Mouse (Mus musculus) neural tube, embryonic 11.5 days (tissue): ENCODE data around the gene Aff3. TPM values are rescaled to one million over a fixed set of nuclear protein-coding genes. Genes with fewer than 3 reads are reported as not detected.

Source experiments
- ATAC-seq: fragments of 200-750 bp; cut with Nextera tagmentation; 2 replicates; pipeline ENCODE4 v1.8.0; 2017; ENCODE audit warnings: moderate number of reproducible peaks, mild to moderate bottlenecking, moderate TSS enrichment, moderate library complexity; ENCODE audit not compliant: insufficient read depth, low FRiP score, low TSS enrichment
- DNase-seq: peaks from one replicate; pipeline ENCODE4 v3.0.0-alpha.2; 2015; ENCODE audit warnings: low spot score
- H3K27ac ChIP-seq: fragments of 300-500 bp; sonication (generic); 2 replicates; pipeline ENCODE4 v1.5.1; 2014; ENCODE audit warnings: low read depth, mild to moderate bottlenecking, low read length
- H3K27me3 ChIP-seq: fragments of 300-500 bp; sonication (generic); 2 replicates; pipeline ENCODE4 v1.6.1; 2014; ENCODE audit warnings: mild to moderate bottlenecking, low read length, mixed read lengths; ENCODE audit not compliant: control insufficient read depth, insufficient read depth
- H3K36me3 ChIP-seq: fragments of 300-500 bp; sonication (generic); 2 replicates; pipeline ENCODE4 v1.6.1; 2014; ENCODE audit warnings: mild to moderate bottlenecking, low read length, moderate library complexity, mixed read lengths; ENCODE audit not compliant: control insufficient read depth, insufficient read depth
- H3K4me1 ChIP-seq: fragments of 300-500 bp; sonication (generic); 2 replicates; pipeline ENCODE4 v1.6.1; 2014; ENCODE audit warnings: low read length, mixed read lengths; ENCODE audit not compliant: control insufficient read depth, insufficient read depth
- H3K4me2 ChIP-seq: fragments of 300-500 bp; sonication (generic); 2 replicates; pipeline ENCODE4 v1.6.1; 2014; ENCODE audit warnings: low read depth, mild to moderate bottlenecking, moderate library complexity
- H3K4me3 ChIP-seq: fragments of 300-500 bp; sonication (generic); 2 replicates; pipeline ENCODE4 v1.5.1; 2014; ENCODE audit warnings: low read depth, low read length
- H3K9ac ChIP-seq: fragments of 300-500 bp; sonication (generic); 2 replicates; pipeline ENCODE4 v1.6.1; 2014; ENCODE audit warnings: mild to moderate bottlenecking, low read length
- H3K9me3 ChIP-seq: fragments of 300-500 bp; sonication (generic); 2 replicates; pipeline ENCODE4 v1.6.1; 2016; ENCODE audit warnings: low read length; ENCODE audit not compliant: control insufficient read depth
- WGBS: fragments of 180-500 bp; shearing (Covaris S2); extraction: QIAGEN DNeasy Blood & Tissue Kit; methylation state at CpG from one replicate; pipeline ENCODE4 v1.1.7; 2014; 5-methylcytosine and 5-hydroxymethylcytosine counted together
- polyA plus RNA-seq: library from polyadenylated mRNA; unstranded; fragments of >200 nt; fragmentation: Nextera tagmentation; extraction: Ambion mirVana; gene quantifications from 2 replicates; pipeline ENCODE4 v1.2.1, GENCODE M21; 2014

Gene Aff3
- polyA plus RNA-seq, 1 experiment from 2014 or later, result 33.3 TPM

GRCm38 (mm10) chr1:38222160-38222559, 442.6 kb downstream of the Aff3 start:
- DNase-seq (peak; percentile 36), ATAC-seq (no peak)
- Histone ChIP-seq H3K27ac (0 out of 2 replicates have a peak overlapping the region, but pooled peaks have one; percentile 14), H3K9me3 (peaks cover 9% of the 10 kb centered on the region), H3K4me3 (no peak overlapping the region), H3K36me3 (peaks cover 2% of the 10 kb centered on the region; the same call in 1 of the 2 replicates), H3K4me2 (no peak overlapping the region), H3K27me3 (no peaks in the 10 kb centered on the region), H3K4me1 (no peaks in the 10 kb centered on the region), H3K9ac (no peak overlapping the region)
- 80% methylated on average over 1 of the region's 1 CpGs for WGBS

DNA sequence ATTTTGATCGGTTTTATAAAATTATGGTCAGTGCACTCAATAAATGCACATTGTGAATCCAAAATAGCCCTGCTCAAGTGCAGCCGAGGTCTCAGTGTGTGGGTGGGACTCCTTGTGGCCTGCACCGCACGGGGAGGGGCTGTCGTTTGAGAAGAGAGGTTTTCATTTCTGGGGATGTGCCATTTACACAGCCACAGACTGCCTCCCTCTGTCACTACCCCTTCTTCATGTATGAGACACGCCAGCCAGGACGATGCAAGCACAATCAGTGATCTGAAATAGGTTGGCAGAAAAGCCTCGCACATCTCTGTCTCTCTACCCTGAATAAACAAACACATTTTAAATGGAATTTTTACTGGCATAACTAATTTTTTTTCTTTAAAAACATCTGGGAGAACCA, 443.3 kb downstream of the Aff3 start:
- Histone ChIP-seq H3K9ac (no peak overlapping the region), H3K27ac (no peak overlapping the region), H3K27me3 (no peaks in the 10 kb centered on the region), H3K4me3 (no peak overlapping the region), H3K36me3 (peaks cover 2% of the 10 kb centered on the region; the same call in 1 of the 2 replicates), H3K9me3 (peaks cover 9% of the 10 kb centered on the region), H3K4me2 (no peak overlapping the region), H3K4me1 (no peaks in the 10 kb centered on the region)
- no peak for ATAC-seq
- WGBS, result 85% methylated on average over 8 of the region's 8 CpGs
- no peak for DNase-seq

DNA sequence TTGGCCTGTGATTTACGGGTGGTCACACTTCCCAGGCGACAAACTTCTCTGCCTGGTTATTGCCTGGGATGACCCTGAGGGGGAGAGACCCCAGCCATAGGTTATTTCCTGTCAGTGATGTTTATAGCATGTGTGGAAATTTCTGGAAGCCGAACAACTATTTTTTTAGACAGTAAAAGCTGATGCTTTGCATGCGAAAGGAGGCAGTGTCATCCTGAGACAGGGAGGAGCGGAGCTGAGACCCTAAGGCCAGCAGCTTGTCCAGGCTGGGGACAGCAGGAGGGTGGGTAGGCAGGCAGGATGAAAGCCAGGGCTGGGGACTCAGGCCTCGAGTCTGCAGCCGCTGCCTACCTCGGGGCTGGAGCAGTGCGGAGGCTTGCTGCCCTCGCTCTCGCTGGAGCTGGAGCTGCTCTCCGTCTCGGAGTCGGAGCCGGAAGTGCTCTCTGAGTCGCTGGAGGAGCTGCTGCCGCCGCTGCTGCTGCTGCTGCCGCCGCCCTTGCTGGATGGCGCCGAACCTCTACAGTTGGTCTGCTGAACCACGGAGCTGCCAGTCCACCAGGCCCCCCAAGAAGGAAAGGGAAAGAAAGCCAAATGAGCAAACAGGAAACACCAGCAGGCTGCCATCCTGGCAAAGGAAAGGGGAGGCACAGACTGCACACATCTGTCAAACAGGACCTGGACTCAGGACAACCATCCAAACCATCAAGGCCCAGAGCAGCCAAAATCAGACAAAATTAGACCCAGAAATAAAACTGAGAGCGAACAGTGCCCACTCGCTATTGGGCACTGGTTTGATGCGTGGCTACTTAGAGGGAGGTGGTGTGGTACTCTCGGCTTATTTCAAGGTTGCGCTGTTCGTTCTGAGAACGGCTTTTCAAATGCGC, 446.6 kb downstream of the Aff3 start:
- no peak overlapping the region; the same call in 1 of the 2 replicates for H3K9ac ChIP-seq
- peak overlapping the region; percentile 23; the same call in 1 of the 2 replicates for H3K27ac ChIP-seq
- no peaks in the 10 kb centered on the region for H3K4me1 ChIP-seq
- no peak overlapping the region for H3K4me2 ChIP-seq
- H3K9me3 ChIP-seq, result no peaks in the 10 kb centered on the region
- ATAC-seq (no peak), DNase-seq (no peak)
- no peaks in the 10 kb centered on the region for H3K27me3 ChIP-seq
- no peak overlapping the region for H3K4me3 ChIP-seq
- 56% methylated on average over 31 of the region's 31 CpGs for WGBS
- no peaks in the 10 kb centered on the region for H3K36me3 ChIP-seq

DNA sequence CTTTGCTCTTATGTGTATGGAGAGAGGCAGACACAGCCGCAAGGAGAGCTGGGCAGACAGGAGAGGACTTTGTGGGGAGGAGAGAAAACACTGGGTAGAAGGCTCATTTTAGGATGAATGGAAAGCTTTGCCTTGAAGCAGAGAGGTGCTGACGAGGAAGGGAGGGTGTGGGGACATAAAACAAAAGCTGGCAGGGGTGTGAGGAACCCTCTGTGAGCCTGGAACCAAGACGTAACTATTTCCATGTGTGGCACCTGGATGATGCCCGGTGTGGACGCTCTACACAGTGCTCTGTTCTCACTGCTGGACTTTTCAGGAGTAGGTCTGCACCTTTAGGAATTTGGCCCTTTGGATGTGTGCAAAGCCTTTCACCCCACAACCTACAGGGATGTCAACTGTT, 447.7 kb downstream of the Aff3 start:
- Histone ChIP-seq H3K27me3 (no peaks in the 10 kb centered on the region), H3K36me3 (no peaks in the 10 kb centered on the region), H3K9me3 (no peaks in the 10 kb centered on the region), H3K4me3 (no peak overlapping the region), H3K4me1 (no peaks in the 10 kb centered on the region), H3K27ac (no peak overlapping the region), H3K4me2 (no peak overlapping the region), H3K9ac (no peak overlapping the region)
- DNase-seq, result no peak
- no peak for ATAC-seq
- WGBS, result 49% methylated on average over 5 of the region's 5 CpGs

GRCm38 (mm10) chr1:38213377-38213776, 451.4 kb downstream of the Aff3 start:
- ATAC-seq (no peak), DNase-seq (no peak)
- H3K4me3 ChIP-seq, result no peak overlapping the region
- no peaks in the 10 kb centered on the region for H3K9me3 ChIP-seq
- no peaks in the 10 kb centered on the region for H3K27me3 ChIP-seq
- no peak overlapping the region for H3K4me2 ChIP-seq
- 66% methylated on average over 3 of the region's 3 CpGs for WGBS
- 0 out of 2 replicates have a peak, but pooled peaks cover 4% of the 10 kb centered on the region for H3K36me3 ChIP-seq
- no peak overlapping the region for H3K27ac ChIP-seq
- no peaks in the 10 kb centered on the region for H3K4me1 ChIP-seq
- H3K9ac ChIP-seq, result no peak overlapping the region

- H3K4me1 ChIP-seq, result no peaks in the 10 kb centered on the region
Observed at GRCm38 (mm10) chr1:38212386-38212785, 452.4 kb downstream of the Aff3 start.

DNA sequence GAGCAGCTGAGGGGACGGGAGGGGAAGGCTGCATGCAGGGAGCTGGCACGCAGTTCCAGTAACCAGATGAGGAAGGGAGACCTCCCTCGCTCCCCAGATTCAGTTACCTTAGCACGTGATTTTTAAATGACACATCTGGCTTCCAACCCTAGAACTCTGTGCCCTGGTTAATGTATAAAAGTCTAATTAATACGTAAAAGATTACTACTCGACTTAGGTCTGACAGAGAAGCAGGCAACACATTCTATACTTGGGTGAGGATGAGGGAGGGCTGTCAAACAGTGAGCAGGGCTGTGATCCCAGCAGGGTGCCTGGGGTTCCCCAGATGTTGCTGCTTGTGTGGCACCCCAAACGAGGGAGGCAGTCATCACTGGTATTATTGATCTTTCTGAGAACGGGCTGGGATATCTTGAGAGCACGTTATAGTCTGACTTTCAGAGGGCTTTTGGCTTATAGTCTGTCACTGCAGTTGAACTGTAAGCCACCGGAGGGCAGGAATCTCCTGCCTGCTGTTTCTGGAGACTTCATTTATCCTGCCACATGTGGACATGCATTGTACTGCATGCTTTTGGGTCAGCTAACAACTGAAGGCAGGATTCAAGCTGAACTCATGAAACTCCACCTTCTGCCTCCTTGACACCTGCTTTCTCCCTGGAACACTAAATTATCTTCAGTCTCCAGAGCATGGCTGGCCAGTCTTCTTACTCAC, 462.1 kb downstream of the Aff3 start:
- DNase-seq (peak; percentile 39), ATAC-seq (no peak)
- H3K36me3 ChIP-seq, result no peaks in the 10 kb centered on the region
- H3K4me3 ChIP-seq, result no peak overlapping the region
- no peak overlapping the region for H3K27ac ChIP-seq
- H3K9me3 ChIP-seq, result no peaks in the 10 kb centered on the region
- no peak overlapping the region for H3K9ac ChIP-seq
- H3K4me1 ChIP-seq, result peaks cover 10% of the 10 kb centered on the region
- 73% methylated on average over 10 of the region's 10 CpGs for WGBS
- H3K4me2 ChIP-seq, result no peak overlapping the region
- H3K27me3 ChIP-seq, result no peaks in the 10 kb centered on the region

More at GRCm38 (mm10) chr1:38212386-38212785, 452.4 kb downstream of the Aff3 start:
- H3K9me3 ChIP-seq, result no peaks in the 10 kb centered on the region
- H3K27me3 ChIP-seq, result no peaks in the 10 kb centered on the region
- 0 out of 2 replicates have a peak, but pooled peaks cover 4% of the 10 kb centered on the region for H3K36me3 ChIP-seq
- WGBS, result 83% methylated on average over 5 of the region's 5 CpGs
- no peak overlapping the region for H3K4me3 ChIP-seq
- no peak overlapping the region for H3K27ac ChIP-seq
- H3K4me2 ChIP-seq, result no peak overlapping the region
- DNase-seq (no peak), ATAC-seq (no peak)
- H3K9ac ChIP-seq, result no peak overlapping the region

GRCm38 (mm10) chr1:38201796-38202195, 463.0 kb downstream of the Aff3 start:
- Histone ChIP-seq H3K9ac (no peak overlapping the region), H3K27me3 (no peaks in the 10 kb centered on the region), H3K4me2 (no peak overlapping the region), H3K27ac (no peak overlapping the region), H3K4me1 (peaks cover 12% of the 10 kb centered on the region), H3K36me3 (no peaks in the 10 kb centered on the region), H3K9me3 (no peaks in the 10 kb centered on the region), H3K4me3 (no peak overlapping the region)
- DNase-seq, result no peak
- 88% methylated on average over 3 of the region's 3 CpGs for WGBS
- no peak for ATAC-seq
